In the genomic region with DNA sequence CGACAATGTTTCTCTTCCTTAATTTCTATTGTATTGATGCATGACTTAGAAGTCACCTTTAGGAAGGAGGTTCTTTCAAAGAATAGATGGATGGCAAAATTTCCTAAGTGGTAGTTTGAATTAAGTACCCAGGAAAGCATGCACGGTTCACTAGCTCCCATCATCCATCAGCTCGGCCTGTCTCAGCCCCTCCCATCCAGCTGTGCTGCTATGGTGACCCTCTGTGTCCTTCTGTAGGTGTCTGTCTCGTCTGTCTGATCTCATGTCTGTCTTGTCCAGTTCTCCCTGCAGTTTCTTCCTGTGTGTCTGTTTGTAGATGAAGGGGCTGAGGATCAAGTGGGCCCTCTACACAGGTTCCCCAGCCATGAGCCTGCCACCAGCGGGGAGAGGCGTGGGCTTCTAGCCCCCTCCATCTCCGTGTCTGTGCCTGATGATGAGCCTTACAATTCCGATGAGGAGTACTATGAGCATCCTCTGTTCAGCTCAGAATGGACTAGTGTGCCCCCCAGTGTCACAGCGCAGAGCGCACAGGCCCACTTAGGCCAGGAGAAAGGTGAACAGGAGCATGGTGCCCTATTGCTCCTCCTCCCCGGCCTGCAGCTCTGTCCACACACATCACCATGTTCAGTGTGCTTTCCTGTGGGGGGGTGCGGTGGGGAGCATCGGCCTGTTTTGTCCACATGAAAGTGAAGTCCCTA, we compare ENCODE assay signal across 10 mouse cellular contexts.
A peak's percentile ranks its signal among the peaks of the same experiment; 100 is the strongest.
DNase-seq lines count a peak whose midpoint lies in the region; ATAC-seq and TF ChIP-seq lines count a peak whose summit lies in the region.
"Had no signal": no experiment of that assay in that cellular context is flagged by ENCODE, and none has a peak within 500 bp of the region (broad histone marks: within the 10 kb centered on the region; RNA-seq: fewer than 3 reads in every experiment).

No protein-coding gene starts in this region.

- no peaks in the 10 kb centered on the region for H3K27me3 ChIP-seq in hindbrain, embryonic 11.5 days (ENCODE audit: control insufficient read depth, insufficient read depth, low read length)
- H3K27me3 ChIP-seq in neural tube, embryonic 13.5 days: no peaks in the 10 kb centered on the region
- H3K27me3 ChIP-seq in thymus, adult 2 months (ENCODE audit: control insufficient read depth, insufficient read depth, low read length): no peaks in the 10 kb centered on the region

- no peaks in the 10 kb centered on the region for H3K4me1 ChIP-seq in hindbrain, embryonic 11.5 days (replicated peaks; ENCODE audit: control insufficient read depth, insufficient read depth, low read length)
- no peaks in the 10 kb centered on the region for H3K4me1 ChIP-seq in neural tube, embryonic 13.5 days (replicated peaks)
- H3K4me1 ChIP-seq in thymus, adult 2 months (replicated peaks; ENCODE audit: control insufficient read depth, insufficient read depth, low read length): no peaks in the 10 kb centered on the region

- TF ChIP-seq POLR2A in thymus, adult 2 months (IDR thresholded peaks at IDR 0.05; ENCODE audit: control insufficient read depth, extremely low read depth, insufficient read depth, low read length, poor library complexity): no peak

- H3K4me2 ChIP-seq in hindbrain, embryonic 11.5 days (replicated peaks; ENCODE audit: low read depth, low read length): no peak overlapping the region
- no peak overlapping the region for H3K4me2 ChIP-seq in neural tube, embryonic 13.5 days

- H3K9me3 ChIP-seq in hindbrain, embryonic 11.5 days (ENCODE audit: control insufficient read depth, low read length): no peaks in the 10 kb centered on the region
- H3K9me3 ChIP-seq in neural tube, embryonic 13.5 days: no peaks in the 10 kb centered on the region

- H3K9ac ChIP-seq in hindbrain, embryonic 11.5 days (ENCODE audit: low read depth, low read length): no peak overlapping the region
- no peak overlapping the region for H3K9ac ChIP-seq in neural tube, embryonic 13.5 days

- WGBS in hindbrain, embryonic 11.5 days: 51% methylated on average over 13 of the region's 13 CpGs
- WGBS in neural tube, embryonic 13.5 days: 57% methylated on average over 13 of the region's 13 CpGs
- WGBS in thymus, adult 2 months: 86% methylated on average over 13 of the region's 13 CpGs

- DNase-seq in left cerebral cortex, adult 2 months (ENCODE audit: extremely low spot score in 1 of 2, low spot score in 2 of 2): no peak
- no peak for DNase-seq in left cerebral cortex, postnatal 36 days (ENCODE audit: low spot score in 2 of 2)
- peak; percentile 57 for DNase-seq in cerebellum, adult 9-11 months
- peak; percentile 25 for DNase-seq in hindbrain, embryonic 11.5 days (ENCODE audit: low spot score)
- no peak for DNase-seq in kidney, adult 11 months
- no peak for DNase-seq in thymus, adult 2 months
- no peak for DNase-seq in c-Kit-positive CD71-positive TER-119-positive erythroid progenitor cells, embryonic 14.5 days (ENCODE audit: low spot score)
- DNase-seq: gastrocnemius, postnatal 10 days; thymus, postnatal 14 days had no signal

- ATAC-seq in hindbrain, embryonic 11.5 days (ENCODE audit: low FRiP score): peak; percentile 79
- ATAC-seq in neural tube, embryonic 13.5 days (ENCODE audit: low read depth): peak; percentile 70

- intact Hi-C loops in left cerebral cortex, adult 2 months (cut with DNase I): loop anchor here (5.0 kb wide), 1 partner anchor 300 kb away; no protein-coding TSS in a partner anchor
- intact Hi-C loops in left cerebral cortex, postnatal 36 days (cut with DNase I): no loop called here

- no peak overlapping the region for H3K27ac ChIP-seq in left cerebral cortex, adult 2 months
- H3K27ac ChIP-seq in hindbrain, embryonic 11.5 days (ENCODE audit: low read depth, low read length): no peak overlapping the region
- H3K27ac ChIP-seq in neural tube, embryonic 13.5 days (replicated peaks): no peak overlapping the region
- no peak overlapping the region for H3K27ac ChIP-seq in thymus, adult 2 months (ENCODE audit: control insufficient read depth, insufficient read depth, low read length)

- TF ChIP-seq CTCF in left cerebral cortex, adult 2 months (IDR thresholded peaks at IDR 0.05): peak; percentile 19
- TF ChIP-seq CTCF in thymus, adult 2 months (IDR thresholded peaks at IDR 0.05; ENCODE audit: borderline replicate concordance, control insufficient read depth, extremely low read depth, insufficient read depth, low read length, poor library complexity): no peak

- H3K36me3 ChIP-seq in hindbrain, embryonic 11.5 days (ENCODE audit: control insufficient read depth, insufficient read depth, low read length): no peaks in the 10 kb centered on the region
- H3K36me3 ChIP-seq in neural tube, embryonic 13.5 days: peaks cover 72% of the 10 kb centered on the region
- H3K36me3 ChIP-seq in thymus, adult 2 months (ENCODE audit: control insufficient read depth, insufficient read depth, low read length): no peaks in the 10 kb centered on the region

- H3K4me3 ChIP-seq in left cerebral cortex, adult 2 months: no peak overlapping the region
- no peak overlapping the region for H3K4me3 ChIP-seq in hindbrain, embryonic 11.5 days (ENCODE audit: low read depth, low read length)
- no peak overlapping the region for H3K4me3 ChIP-seq in neural tube, embryonic 13.5 days
- no peak overlapping the region for H3K4me3 ChIP-seq in thymus, adult 2 months (ENCODE audit: control insufficient read depth, insufficient read depth, low read length)

Comparison
In these comparisons a context has a peak if more than half of its experiments do, and no peak if none do; other contexts are left out.
1. DNase-seq: peak in cerebellum, adult 9-11 months (single experiment) and hindbrain, embryonic 11.5 days (single experiment); none in left cerebral cortex, adult 2 months (0 of 2), left cerebral cortex, postnatal 36 days (0 of 2), kidney, adult 11 months (single experiment), thymus, adult 2 months (single experiment) and c-Kit-positive CD71-positive TER-119-positive erythroid progenitor cells, embryonic 14.5 days (single experiment).